Mouse (Mus musculus): ENCODE data around the gene Klhl20.

GRCm38 (mm10) chr1:161041261-161042020, 89.9 kb downstream of the Klhl20 start:
- TF ChIP-seq EP300 (IDR thresholded peaks at IDR 0.05; ENCODE audit: low read depth) (no peak), CTCF (IDR thresholded peaks at IDR 0.05; ENCODE audit: low read depth) (no peak)

Measured in heart, postnatal 0 days (tissue).